Mouse (Mus musculus) left cerebral cortex, postnatal 4 days (tissue): ENCODE data around the gene Purb. TPM values are rescaled to one million over a fixed set of nuclear protein-coding genes. Genes with fewer than 3 reads are reported as not detected.
"Not testable (repeated sequence)": the region's sequence is repeated elsewhere in the genome, so short reads cannot be mapped to it uniquely, and the experiment has no call there.

Experiments
- DNase-seq: peaks from one replicate; pipeline ENCODE4 v3.0.0-alpha.2; 2022
- intact Hi-C: fragments of 180-260 bp; cut with DNase I; formaldehyde crosslinking; loops from one replicate; pipeline ENCODE4 v1.15.1; 2025
- microRNA-seq: library from miRNA; unstranded; fragments of <30 nt; microRNA quantifications from one replicate; pipeline ENCODE4 v1.2.0, GENCODE M21; 2022
- total RNA-seq, 2 experiments: library from RNA; stranded (reverse); gene quantifications; 2 replicates each; pipeline ENCODE4 v1.2.3; 2021

Gene Purb
- total RNA-seq, 2 experiments from 2014 or later: 88.1 to 89.5 TPM

- intact Hi-C loops: no loop called here
- DNase-seq: no peak
Observed at GRCm38 (mm10) chr11:6445441-6445840, 30.3 kb downstream of the Purb start.

DNA sequence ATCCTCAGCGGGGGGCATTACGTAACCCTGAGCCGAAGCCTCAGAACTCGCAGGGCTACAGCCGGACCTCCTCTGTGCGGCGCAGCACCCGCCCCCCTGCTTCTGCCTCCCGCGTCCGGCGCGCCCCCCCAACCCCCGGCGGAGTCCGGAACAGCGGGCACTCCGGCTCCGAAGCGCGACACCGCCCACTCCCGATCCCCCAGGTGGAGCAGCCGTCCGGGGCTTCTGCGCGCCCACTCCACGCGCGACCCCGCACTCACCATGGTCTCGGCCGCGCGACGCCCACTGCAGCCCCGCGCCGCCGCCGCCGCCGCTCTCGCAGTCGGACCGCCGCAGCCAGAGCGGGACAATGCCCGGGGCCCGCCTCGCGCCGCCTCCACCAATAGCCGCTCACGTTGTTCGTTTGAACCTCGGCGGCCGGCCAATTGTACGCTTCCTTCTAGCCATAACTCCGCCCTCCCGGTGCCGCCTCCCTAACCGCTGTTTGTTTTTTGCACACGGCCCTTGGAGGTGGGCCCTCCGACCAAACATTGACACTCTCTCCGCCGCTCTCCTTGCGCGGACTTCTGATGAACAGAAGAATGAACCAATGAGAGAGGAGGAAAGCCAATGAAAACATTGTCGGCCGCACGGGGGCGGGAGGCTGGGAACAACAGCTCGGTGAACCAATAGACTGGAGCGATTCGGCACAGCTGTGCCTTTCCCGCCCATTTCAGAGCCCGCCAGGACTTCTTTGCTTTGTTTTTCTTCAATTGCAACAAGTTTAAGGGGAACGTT, 31.5 kb downstream of the Purb start, which contains the start of gene H2afv:
H2afv (minus strand) TSS at position 367 of the 777 bp plus-strand sequence.
- intact Hi-C loops: loop anchor here (5.0 kb wide), 1 partner anchor 457 kb away; no protein-coding TSS in a partner anchor
- DNase-seq: peak; percentile 100

DNA sequence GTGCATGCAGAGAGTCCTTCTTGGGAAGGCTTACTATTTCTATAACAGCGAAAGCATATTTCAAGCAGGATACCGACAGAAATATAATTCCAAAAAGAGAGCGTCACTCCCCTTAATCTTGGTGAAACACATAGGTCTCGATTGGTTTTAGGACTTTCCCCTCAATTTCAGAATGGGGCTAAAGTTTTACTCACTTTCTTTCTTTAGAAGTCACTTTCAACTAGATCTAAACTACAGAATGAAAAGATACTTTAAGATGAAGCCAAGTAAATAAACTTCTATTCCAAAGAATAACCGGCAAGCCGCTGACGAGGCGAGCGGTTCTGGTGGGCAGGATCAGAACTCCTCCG, 32.0 kb downstream of the Purb start:
- no peak for DNase-seq
- intact Hi-C loops: loop anchor here (5.0 kb wide), 1 partner anchor 456 kb away; no protein-coding TSS in a partner anchor

DNA sequence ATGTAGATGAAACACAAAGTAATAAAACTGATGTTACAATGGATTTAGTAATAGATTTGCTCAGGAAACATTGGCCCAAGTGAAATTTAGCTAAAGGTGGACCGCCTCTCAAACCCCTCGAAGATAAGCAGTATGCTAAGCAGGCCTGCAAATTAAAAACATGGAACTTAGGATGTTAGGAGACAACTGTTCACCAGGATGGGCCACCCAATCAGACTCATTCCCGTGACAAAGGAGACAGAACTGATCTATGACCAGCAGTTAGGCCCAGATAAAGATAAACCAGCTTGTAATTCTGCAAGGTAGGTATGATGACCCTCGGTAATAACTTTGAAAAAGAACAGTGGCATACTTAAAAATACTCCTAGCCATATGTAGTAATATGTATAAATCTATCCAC, 32.6 kb downstream of the Purb start:
- no peak for DNase-seq
- intact Hi-C loops: loop anchor here (5.0 kb wide), 1 partner anchor 456 kb away; no protein-coding TSS in a partner anchor

DNA sequence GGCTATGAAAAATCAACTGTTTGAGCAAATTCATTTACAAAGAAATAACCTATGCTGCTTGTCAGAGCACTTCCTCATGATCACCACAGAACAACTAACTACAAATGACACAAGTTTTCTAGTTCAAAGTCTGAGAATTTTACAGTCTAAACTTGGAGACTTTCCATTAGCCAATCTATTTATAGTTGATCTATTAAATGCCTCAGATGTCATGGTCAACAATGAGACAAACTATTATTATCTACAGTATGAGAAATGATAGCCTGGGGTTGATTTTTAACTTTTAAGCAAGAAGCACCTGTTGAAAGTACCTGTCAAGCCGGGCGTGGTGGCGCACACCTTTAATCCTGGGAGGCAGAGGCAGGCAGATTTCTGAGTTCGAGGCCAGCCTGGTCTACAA, 33.2 kb downstream of the Purb start:
- no peak for DNase-seq
- intact Hi-C loops: loop anchor here (5.0 kb wide), 1 partner anchor 455 kb away; no protein-coding TSS in a partner anchor

DNA sequence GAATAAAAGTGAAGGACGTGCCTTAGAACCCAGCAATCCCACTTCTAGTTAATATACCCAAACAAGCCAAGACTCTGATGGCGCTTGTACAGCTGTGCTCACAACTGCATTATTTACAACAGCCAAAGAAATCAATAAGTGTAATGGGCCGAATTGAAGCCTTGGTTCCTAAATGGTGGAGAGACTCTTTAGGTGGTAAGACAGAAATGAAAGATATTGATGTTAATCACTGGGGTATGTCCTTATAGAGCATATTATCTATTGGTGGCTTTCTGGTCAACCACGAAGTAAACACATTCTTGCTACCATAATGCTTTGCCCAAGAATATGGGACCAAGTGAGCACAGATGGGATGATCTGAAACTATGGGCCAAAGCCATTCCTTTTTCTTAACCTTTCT, 35.5 kb downstream of the Purb start:
- intact Hi-C loops: loop anchor here (5.0 kb wide), 1 partner anchor 453 kb away; no protein-coding TSS in a partner anchor

GRCm38 (mm10) chr11:6437667-6438066, 38.0 kb downstream of the Purb start:
- intact Hi-C loops: no loop called here
- DNase-seq: no peak

More for the DNA sequence above, 35.5 kb downstream of the Purb start:
- no peak for DNase-seq

DNA sequence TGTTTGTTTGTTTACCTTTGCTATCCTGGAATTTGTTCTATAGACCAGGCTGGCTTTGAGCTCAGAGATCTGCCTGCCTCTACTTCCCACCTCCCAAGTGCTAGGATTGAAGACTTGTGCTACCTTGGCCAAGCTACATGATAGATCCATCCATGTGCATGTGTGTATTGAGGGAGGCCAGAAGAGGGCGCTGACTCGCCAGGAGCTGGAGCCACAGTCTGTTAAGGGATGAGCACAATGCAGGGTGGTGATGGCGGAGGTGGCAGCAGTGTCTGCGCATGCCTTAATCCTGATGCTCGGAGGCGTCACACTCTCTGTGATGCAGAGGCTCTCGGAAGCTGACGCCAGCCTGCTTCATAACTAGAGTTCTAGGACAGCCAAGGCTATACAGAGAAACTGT, 39.3 kb downstream of the Purb start:
- peak; percentile 61 for DNase-seq
- intact Hi-C loops: no loop called here

DNA sequence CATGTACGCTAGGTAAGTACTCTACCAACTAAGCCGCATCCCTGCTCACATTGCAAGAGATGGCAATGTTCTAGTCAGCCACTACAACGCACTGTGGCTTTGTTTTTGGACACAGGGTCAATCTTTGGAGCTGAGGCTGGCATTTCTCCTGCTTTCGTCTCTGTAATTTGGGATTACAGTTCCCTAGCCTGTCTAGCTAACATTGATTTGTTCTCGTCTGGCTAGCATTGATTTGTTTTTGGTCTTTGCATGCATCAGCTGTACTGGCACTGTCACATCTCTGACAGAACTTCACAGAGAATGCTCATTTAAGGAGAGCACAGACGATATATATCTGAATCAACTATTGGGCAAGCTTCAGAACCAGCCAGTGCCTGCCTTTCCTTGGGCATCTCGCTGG, 45.5 kb downstream of the Purb start:
- intact Hi-C loops: no loop called here
- no peak for DNase-seq

- no peak for DNase-seq
- intact Hi-C loops: no loop called here
Observed at GRCm38 (mm10) chr11:6420722-6421350, 54.9 kb downstream of the Purb start.

- intact Hi-C loops: no loop called here
- DNase-seq: no peak
Observed at GRCm38 (mm10) chr11:6420283-6420703, 55.4 kb downstream of the Purb start.

DNA sequence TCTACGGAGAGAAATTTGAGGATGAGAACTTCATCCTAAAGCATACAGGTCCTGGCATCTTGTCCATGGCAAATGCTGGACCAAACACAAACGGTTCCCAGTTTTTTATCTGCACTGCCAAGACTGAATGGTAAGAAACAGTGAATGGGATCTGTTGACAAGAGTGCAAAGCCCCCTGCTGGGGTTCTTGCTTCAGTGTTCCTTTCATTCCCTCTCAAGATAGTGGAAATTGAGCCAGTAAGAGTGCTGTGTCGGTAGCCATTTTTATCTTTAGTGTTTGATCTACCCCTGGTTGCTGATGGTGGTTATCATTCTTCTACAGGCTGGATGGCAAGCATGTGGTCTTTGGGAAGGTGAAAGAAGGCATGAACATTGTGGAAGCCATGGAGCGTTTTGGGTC, 56.6 kb downstream of the Purb start:
- intact Hi-C loops, DNase-seq: not testable (repeated sequence)

GRCm38 (mm10) chr11:6418751-6419150, 57.0 kb downstream of the Purb start:
- DNase-seq: no peak
- intact Hi-C loops: no loop called here

Small RNA genes lying within 50 kb of the gene (microRNA-seq; reads per million reads assigned to microRNA genes)
- gene Gm22123: not detected

Other genes with a start within 250 kb of the Purb start
- gene Npc1l1, start 245.8 kb downstream of the Purb start, total RNA-seq: under 1 TPM; 0.08 TPM
- gene Ddx56, start 208.1 kb downstream of the Purb start, total RNA-seq: 10 to 100 TPM; 47.9 to 50.8 TPM
- 10 to 100 TPM; 57.5 to 62.8 TPM for gene Tmed4, start 201.0 kb downstream of the Purb start, total RNA-seq
- 100 to 1,000 TPM; 146 to 159 TPM for gene Ogdh, start 184.3 kb downstream of the Purb start, total RNA-seq
- gene Zmiz2, start 86.8 kb downstream of the Purb start, total RNA-seq: 100 to 1,000 TPM; 233 to 249 TPM
- gene Ppia, start 60.5 kb downstream of the Purb start, total RNA-seq: 1,000 to 10,000 TPM; 2,159 to 2,195 TPM
- gene H2afv, start 31.5 kb downstream of the Purb start, total RNA-seq: 10 to 100 TPM; 35.4 to 44.5 TPM
- under 1 TPM; 0.46 to 0.74 TPM for gene Myo1g, start 45.0 kb upstream of the Purb start, total RNA-seq
- gene Ccm2, start 71.0 kb upstream of the Purb start, total RNA-seq: 10 to 100 TPM; 55.6 to 58.9 TPM
- gene Nacad, start 130.1 kb upstream of the Purb start, total RNA-seq: 10 to 100 TPM; 94.4 to 99.0 TPM
- 10 to 100 TPM; 50.5 to 52.2 TPM for gene Tbrg4, start 150.2 kb upstream of the Purb start, total RNA-seq
- not detected for gene Wap, start 162.7 kb upstream of the Purb start, total RNA-seq
- 10 to 100 TPM; 16.6 to 20.8 TPM for gene Ramp3, start 182.6 kb upstream of the Purb start, total RNA-seq